Mouse (Mus musculus): ENCODE data around the gene Foxc2.

Gene Foxc2

GRCm38 (mm10) chr8:121083936-121084209 lies 32.1 kb upstream of the Foxc2 start:
- ChIA-PET CTCF (interaction anchor here in 1 of 4 experiments (1.0 kb wide), 1 partner anchor 261 kb away, joined by 3 read pairs; no protein-coding TSS in a partner anchor), POLR2A (interaction anchor here in 1 of 4 experiments (0.9 kb wide), 1 partner anchor 9 kb away, joined by 4 read pairs; no protein-coding TSS in a partner anchor)

- POLR2A ChIA-PET: interaction anchor here in 1 of 4 experiments (0.9 kb wide), 1 partner anchor 8 kb away, joined by 4 read pairs; no protein-coding TSS in a partner anchor
- CTCF ChIA-PET: interaction anchor here in 1 of 4 experiments (1.0 to 1.1 kb wide), 2 partner anchors 20 to 261 kb away, joined by 3 read pairs; no protein-coding TSS in a partner anchor
Observed at GRCm38 (mm10) chr8:121084210-121084951, 31.6 kb upstream of the Foxc2 start, which contains the start of gene Foxf1. Gene Foxf1 (plus strand): TSS chr8:121084386.

GRCm38 (mm10) chr8:121085011-121085410 lies 31.0 kb upstream of the Foxc2 start:
- POLR2A ChIA-PET: no interaction called here
- CTCF ChIA-PET: interaction anchor here in 2 of 4 experiments (0.5 to 1.1 kb wide), 3 partner anchors 19 to 262 kb away, joined by 3 to 11 read pairs (median 3); no protein-coding TSS in a partner anchor

GRCm38 (mm10) chr8:121085561-121085960 lies 30.4 kb upstream of the Foxc2 start:
- ChIA-PET POLR2A (interaction anchor here in 1 of 4 experiments (0.6 kb wide), 1 partner anchor 717 kb away, joined by 6 read pairs; no protein-coding TSS in a partner anchor), CTCF (interaction anchor here in 2 of 4 experiments (0.5 to 1.1 kb wide), 2 partner anchors 19 to 40 kb away, joined by 3 to 11 read pairs; no protein-coding TSS in a partner anchor)

GRCm38 (mm10) chr8:121086004-121086900 lies 29.7 kb upstream of the Foxc2 start:
- CTCF ChIA-PET: no interaction called here

GRCm38 (mm10) chr8:121088281-121088680 lies 27.7 kb upstream of the Foxc2 start:
- ChIA-PET CTCF (interaction anchor here in 1 of 4 experiments (1.9 kb wide), 1 partner anchor 118 kb away, joined by 5 read pairs; no protein-coding TSS in a partner anchor), POLR2A (no interaction called here)

More at GRCm38 (mm10) chr8:121086004-121086900, 29.7 kb upstream of the Foxc2 start:
- POLR2A ChIA-PET: interaction anchor here in 1 of 4 experiments (0.6 kb wide), 1 partner anchor 717 kb away, joined by 6 read pairs; no protein-coding TSS in a partner anchor

GRCm38 (mm10) chr8:121088871-121089630 lies 26.9 kb upstream of the Foxc2 start:
- CTCF ChIA-PET: interaction anchor here in 3 of 4 experiments (0.5 to 2.1 kb wide), 6 partner anchors 15 to 268 kb away, joined by 3 to 9 read pairs (median 4); no protein-coding TSS in a partner anchor
- POLR2A ChIA-PET: interaction anchor here in 1 of 4 experiments (0.6 kb wide), 1 partner anchor 570 kb away, joined by 5 read pairs; no protein-coding TSS in a partner anchor

GRCm38 (mm10) chr8:121089631-121090380 lies 26.2 kb upstream of the Foxc2 start:
- CTCF ChIA-PET: interaction anchor here (0.5 to 2.1 kb wide), 10 partner anchors 15 to 411 kb away, joined by 3 to 9 read pairs (median 4); no protein-coding TSS in a partner anchor
- POLR2A ChIA-PET: interaction anchor here in 1 of 4 experiments (0.5 kb wide), 1 partner anchor 154 kb away, joined by 3 read pairs; no protein-coding TSS in a partner anchor

GRCm38 (mm10) chr8:121090716-121091115 lies 25.3 kb upstream of the Foxc2 start:
- CTCF ChIA-PET: interaction anchor here in 3 of 4 experiments (0.5 to 2.1 kb wide), 9 partner anchors 14 to 412 kb away, joined by 3 to 9 read pairs (median 5); no protein-coding TSS in a partner anchor
- POLR2A ChIA-PET: interaction anchor here in 1 of 4 experiments (0.6 kb wide), 1 partner anchor 1025 kb away, joined by 9 read pairs; no protein-coding TSS in a partner anchor

- ChIA-PET CTCF (interaction anchor here (0.6 to 2.3 kb wide), 55 partner anchors 10 to 561 kb away, joined by 3 to 17 read pairs (median 4); partner anchors contain the start of genes Cox4i1 (in 1 of the 4) and Gm27021 (in 1 of the 4)), POLR2A (interaction anchor here in 3 of 4 experiments (0.6 to 1.4 kb wide), 6 partner anchors 8 to 272 kb away, joined by 3 to 5 read pairs (median 4); partner anchors contain the start of genes Foxf1 (in 1 of the 3), Foxl1 (in 1 of the 3) and Mthfsd (in 1 of the 3))
Observed at GRCm38 (mm10) chr8:121092141-121092540, 23.8 kb upstream of the Foxc2 start.

GRCm38 (mm10) chr8:121092627-121093026 lies 23.3 kb upstream of the Foxc2 start:
- ChIA-PET CTCF (interaction anchor here (0.6 to 2.3 kb wide), 54 partner anchors 10 to 561 kb away, joined by 3 to 17 read pairs (median 4); partner anchors contain the start of genes Cox4i1 (in 1 of the 4) and Gm27021 (in 1 of the 4)), POLR2A (interaction anchor here (0.6 to 1.4 kb wide), 9 partner anchors 9 to 272 kb away, joined by 3 to 7 read pairs (median 3); partner anchors contain the start of genes Foxf1 (in 1 of the 4), Foxl1 (in 1 of the 4) and Mthfsd (in 1 of the 4))

- CTCF ChIA-PET: interaction anchor here (1.3 to 2.3 kb wide), 13 partner anchors 10 to 416 kb away, joined by 3 to 17 read pairs (median 8); no protein-coding TSS in a partner anchor
- POLR2A ChIA-PET: interaction anchor here in 1 of 4 experiments (0.6 to 1.0 kb wide), 2 partner anchors 192 to 272 kb away, joined by 3 read pairs; no protein-coding TSS in a partner anchor
Observed at GRCm38 (mm10) chr8:121093496-121093895, 22.5 kb upstream of the Foxc2 start.

- CTCF ChIA-PET: interaction anchor here (0.5 to 2.8 kb wide), 69 partner anchors 8 to 839 kb away, joined by 3 to 15 read pairs (median 4); partner anchors contain the start of genes Foxc2 (in 3 of the 4), Cox4i1 (in 1 of the 4), Emc8 (in 1 of the 4) and Gm27021 (in 1 of the 4)
- POLR2A ChIA-PET: interaction anchor here in 1 of 4 experiments (0.6 kb wide), 1 partner anchor 421 kb away, joined by 4 read pairs; no protein-coding TSS in a partner anchor
Observed at GRCm38 (mm10) chr8:121104049-121104818, 11.7 kb upstream of the Foxc2 start.

GRCm38 (mm10) chr8:121107668-121108656 lies 8.0 kb upstream of the Foxc2 start, which contains the start of gene Mthfsd:
Gene Mthfsd (minus strand): TSS chr8:121108392.
- POLR2A ChIA-PET: interaction anchor here (0.6 to 1.8 kb wide), 11 partner anchors 8 to 413 kb away, joined by 3 to 6 read pairs (median 3); partner anchors contain the start of gene Foxc2 (in 2 of the 4)
- CTCF ChIA-PET: interaction anchor here in 3 of 4 experiments (0.6 to 1.4 kb wide), 8 partner anchors 10 to 495 kb away, joined by 3 to 7 read pairs (median 4); no protein-coding TSS in a partner anchor

All from embryonic stem cell, embryonic (primary cell).